8 mouse cellular contexts compared by ENCODE assay signal in the genomic region with DNA sequence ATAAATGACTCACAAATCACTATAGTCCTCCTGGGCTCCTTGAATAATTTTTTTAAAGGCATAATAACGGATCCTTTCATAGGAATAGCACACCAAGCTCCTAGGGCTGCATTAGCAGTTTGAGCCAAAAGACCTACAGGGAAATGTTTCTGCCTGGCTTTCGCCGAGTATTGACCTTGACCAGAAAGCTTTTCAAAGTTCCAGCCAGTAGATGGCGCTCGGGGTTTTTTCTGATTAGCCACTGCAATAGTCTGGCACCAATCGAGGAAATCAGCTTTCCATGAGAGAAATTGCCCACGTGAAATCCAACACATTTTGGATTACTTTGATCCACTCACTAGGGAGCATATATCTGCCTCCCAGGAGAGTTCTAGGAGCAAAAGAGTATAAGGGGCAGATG. TPM values are rescaled to one million over a fixed set of nuclear protein-coding genes. Genes with fewer than 3 reads are reported as not detected.
A peak's percentile ranks its signal among the peaks of the same experiment; 100 is the strongest.
DNase-seq lines count a peak whose midpoint lies in the region; ATAC-seq and TF ChIP-seq lines count a peak whose summit lies in the region.
"Had no signal": no experiment of that assay in that cellular context is flagged by ENCODE, and none has a peak within 500 bp of the region (broad histone marks: within the 10 kb centered on the region; RNA-seq: fewer than 3 reads in every experiment).

No protein-coding gene starts in this region.

- peaks cover 3% of the 10 kb centered on the region; the same call in 1 of the 2 replicates for H3K9me3 ChIP-seq in limb, embryonic 11.5 days (ENCODE audit: control insufficient read depth, low read length)
- peaks cover 6% of the 10 kb centered on the region; the same call in 1 of the 2 replicates for H3K9me3 ChIP-seq in limb, embryonic 10.5 days (replicated peaks)
- H3K9me3 ChIP-seq in lung, embryonic 14.5 days (ENCODE audit: low read depth, low read length), result no peaks in the 10 kb centered on the region; the same call in 1 of the 2 replicates

- H3K9ac ChIP-seq in limb, embryonic 11.5 days (ENCODE audit: low read length), result no peak overlapping the region
- no peak overlapping the region for H3K9ac ChIP-seq in lung, embryonic 14.5 days

- 67% methylated on average over 7 of the region's 7 CpGs for WGBS in limb, embryonic 11.5 days
- WGBS in limb, embryonic 10.5 days, result 71% methylated on average over 7 of the region's 7 CpGs
- WGBS in lung, embryonic 14.5 days, result 59% methylated on average over 7 of the region's 7 CpGs

- no peak for ATAC-seq in limb, embryonic 11.5 days (ENCODE audit: insufficient number of reproducible peaks, low FRiP score, low TSS enrichment, low read depth)
- ATAC-seq in lung, embryonic 14.5 days (ENCODE audit: insufficient read depth), result no peak

- no peak overlapping the region for H3K4me2 ChIP-seq in limb, embryonic 11.5 days (ENCODE audit: low read depth, severe bottlenecking)
- H3K4me2 ChIP-seq in lung, embryonic 14.5 days, result no peak overlapping the region

- peak; percentile 24 for DNase-seq in limb, embryonic 11.5 days (ENCODE audit: low spot score)
- DNase-seq in limb, embryonic 10.5 days (ENCODE audit: low spot score), result no peak
- peak; percentile 76 for DNase-seq in NIH3T3 (ENCODE audit: low read depth)
- peak; percentile 0 for DNase-seq in c-Kit-positive CD71-positive TER-119-positive erythroid progenitor cells, embryonic 14.5 days (ENCODE audit: low spot score)
- peak; percentile 58 for DNase-seq in kidney, adult 9 months
- peak; percentile 63 for DNase-seq in lung, embryonic 14.5 days
- DNase-seq in T-cell, adult 2 months (ENCODE audit: low spot score), result no peak

- H3K4me1 ChIP-seq in limb, embryonic 11.5 days (ENCODE audit: control insufficient read depth, insufficient read depth, low read length), result no peaks in the 10 kb centered on the region
- H3K4me1 ChIP-seq in limb, embryonic 10.5 days, result no peaks in the 10 kb centered on the region
- no peaks in the 10 kb centered on the region for H3K4me1 ChIP-seq in lung, embryonic 14.5 days (ENCODE audit: insufficient read depth)

- no peak overlapping the region for H3K4me3 ChIP-seq in limb, embryonic 11.5 days (ENCODE audit: low read depth, low read length)
- H3K4me3 ChIP-seq in limb, embryonic 10.5 days, result no peak overlapping the region
- no peak overlapping the region for H3K4me3 ChIP-seq in lung, embryonic 14.5 days (ENCODE audit: low read depth, low read length)

- 0 out of 2 replicates have a peak, but pooled peaks have one; percentile 16 for TF ChIP-seq CTCF in lung, embryonic 14.5 days (IDR thresholded peaks at IDR 0.05; ENCODE audit: low read depth)

- H3K27ac ChIP-seq in limb, embryonic 11.5 days (replicated peaks; ENCODE audit: low read depth, low read length), result no peak overlapping the region
- H3K27ac ChIP-seq in limb, embryonic 10.5 days, result no peak overlapping the region
- H3K27ac ChIP-seq in lung, embryonic 14.5 days (ENCODE audit: low read depth), result no peak overlapping the region

- no peaks in the 10 kb centered on the region for H3K36me3 ChIP-seq in limb, embryonic 11.5 days (ENCODE audit: control insufficient read depth, insufficient read depth, low read length)
- no peaks in the 10 kb centered on the region for H3K36me3 ChIP-seq in limb, embryonic 10.5 days
- no peaks in the 10 kb centered on the region for H3K36me3 ChIP-seq in lung, embryonic 14.5 days (ENCODE audit: insufficient read depth)

- H3K27me3 ChIP-seq in limb, embryonic 11.5 days (ENCODE audit: control insufficient read depth, insufficient read depth, low read length), result no peaks in the 10 kb centered on the region
- H3K27me3 ChIP-seq in limb, embryonic 10.5 days (ENCODE audit: low read depth, poor library complexity, severe bottlenecking), result no peaks in the 10 kb centered on the region
- H3K27me3 ChIP-seq in lung, embryonic 14.5 days (ENCODE audit: insufficient read depth, low read length), result no peaks in the 10 kb centered on the region

RNA-seq across cellular contexts. Expression of a gene that starts 17.0 kb away (rescaled TPM):
- polyA plus RNA-seq in limb, embryonic 11.5 days (2014; fragmentation: Nextera tagmentation; extraction: Ambion mirVana), result not detected in 2 replicates
- polyA plus RNA-seq in limb, embryonic 10.5 days (2016; fragmentation: Nextera tagmentation; extraction: Ambion mirVana), result not detected in 2 replicates
- polyA plus RNA-seq in lung, embryonic 14.5 days (2014; fragmentation: Nextera tagmentation; extraction: Ambion mirVana), result not detected in 2 replicates
- polyA plus RNA-seq: intestine, embryonic 14.5 days had no signal

RNA-seq across cellular contexts. Expression of a gene that starts 46.6 kb away (rescaled TPM):
- not detected in 2 replicates for polyA plus RNA-seq in limb, embryonic 11.5 days (2014; fragmentation: Nextera tagmentation; extraction: Ambion mirVana)
- not detected in 2 replicates for polyA plus RNA-seq in limb, embryonic 10.5 days (2016; fragmentation: Nextera tagmentation; extraction: Ambion mirVana)
- polyA plus RNA-seq in lung, embryonic 14.5 days (2014; fragmentation: Nextera tagmentation; extraction: Ambion mirVana), result not detected in 2 replicates
- polyA plus RNA-seq: intestine, embryonic 14.5 days had no signal

Comparison
In these comparisons a context has a peak if more than half of its experiments do, and no peak if none do; other contexts are left out.
1. DNase-seq: peak in limb, embryonic 11.5 days (single experiment), NIH3T3 (single experiment), c-Kit-positive CD71-positive TER-119-positive erythroid progenitor cells, embryonic 14.5 days (single experiment), kidney, adult 9 months (single experiment) and lung, embryonic 14.5 days (single experiment); none in limb, embryonic 10.5 days (single experiment) and T-cell, adult 2 months (single experiment).